Mouse (Mus musculus): Measurements from ENCODE around the gene Stxbp4.
A peak's percentile ranks its signal among the peaks of the same experiment; 100 is the strongest.

Stxbp4 gene

DNA sequence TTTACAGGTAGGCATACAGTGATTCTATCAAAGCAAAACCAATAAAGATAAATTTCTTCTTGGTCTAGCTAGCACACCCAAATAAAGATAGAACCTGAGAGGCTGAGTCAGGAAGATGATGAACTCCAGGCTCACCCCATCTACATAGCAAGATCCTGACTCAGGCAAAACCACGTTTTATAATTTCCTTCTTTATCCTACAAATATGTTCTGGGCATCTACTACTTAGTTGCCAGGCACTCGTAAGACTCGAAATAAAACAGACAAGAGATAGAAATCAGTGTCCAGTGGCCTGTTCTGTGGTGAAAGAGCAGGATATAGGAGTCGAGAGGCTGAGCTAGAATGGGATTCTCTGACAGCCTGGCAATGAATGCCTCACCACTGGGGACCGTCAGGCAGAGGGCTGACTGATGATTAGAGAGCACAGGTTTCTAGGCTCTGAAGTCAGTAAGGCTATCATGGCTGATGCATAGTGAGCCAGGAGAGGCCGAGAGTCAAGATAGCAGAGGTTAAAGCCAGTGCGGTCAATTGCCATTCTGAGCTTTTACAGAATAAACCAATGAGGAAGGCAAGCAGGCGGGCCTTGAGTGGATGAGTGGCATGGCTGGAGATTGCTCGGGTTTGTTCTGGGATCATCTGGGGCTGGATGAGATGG, 12.5 kb upstream of the Stxbp4 start:
- DNase-seq (ENCODE audit: low spot score): no peak

DNA sequence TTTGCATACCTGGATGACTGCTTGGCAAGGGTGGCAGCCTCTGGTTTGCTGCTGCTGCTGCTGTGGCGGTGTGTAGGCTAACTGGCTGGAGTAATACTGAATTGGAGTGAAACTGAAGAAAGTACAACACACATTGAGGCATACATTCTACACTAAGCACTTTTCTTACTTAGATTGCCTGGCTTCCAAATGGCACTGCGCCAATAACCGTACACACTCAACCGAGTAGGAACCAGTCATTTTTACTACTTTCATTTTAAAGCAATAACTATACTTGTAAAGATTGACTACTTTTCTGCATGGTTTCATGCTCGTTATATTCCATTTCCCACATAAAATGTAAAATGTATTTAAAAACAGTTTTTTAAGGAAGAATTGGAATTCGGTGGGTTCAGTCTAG, 11.9 kb upstream of the Stxbp4 start:
- DNase-seq (ENCODE audit: low spot score): no peak

DNA sequence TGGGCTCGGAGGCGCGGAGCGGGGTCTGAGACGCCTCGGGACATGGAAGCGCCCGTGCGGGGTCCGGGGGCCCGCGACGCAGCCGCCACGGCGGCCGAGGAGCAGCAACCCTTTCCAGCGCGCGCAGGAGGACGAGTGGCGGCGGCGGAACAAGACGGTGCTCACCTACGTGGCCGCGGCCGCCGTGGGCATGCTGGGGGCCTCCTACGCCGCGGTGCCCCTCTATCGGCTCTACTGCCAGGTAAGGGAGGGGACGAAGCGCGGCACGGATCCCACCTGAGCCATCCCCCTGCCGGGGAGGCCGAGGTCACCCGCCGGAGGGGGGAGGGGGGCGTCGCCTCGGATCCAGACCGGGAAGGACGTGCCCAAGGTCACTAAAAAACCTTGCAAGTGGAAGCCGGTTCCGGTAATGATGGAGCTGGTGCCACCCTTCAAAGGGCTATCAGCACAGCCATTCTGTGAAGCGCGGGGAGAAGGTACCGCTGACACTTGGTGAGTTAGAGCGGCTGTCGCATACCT, 487 bp upstream of the Stxbp4 start:
- DNase-seq (ENCODE audit: low spot score): no peak

DNA sequence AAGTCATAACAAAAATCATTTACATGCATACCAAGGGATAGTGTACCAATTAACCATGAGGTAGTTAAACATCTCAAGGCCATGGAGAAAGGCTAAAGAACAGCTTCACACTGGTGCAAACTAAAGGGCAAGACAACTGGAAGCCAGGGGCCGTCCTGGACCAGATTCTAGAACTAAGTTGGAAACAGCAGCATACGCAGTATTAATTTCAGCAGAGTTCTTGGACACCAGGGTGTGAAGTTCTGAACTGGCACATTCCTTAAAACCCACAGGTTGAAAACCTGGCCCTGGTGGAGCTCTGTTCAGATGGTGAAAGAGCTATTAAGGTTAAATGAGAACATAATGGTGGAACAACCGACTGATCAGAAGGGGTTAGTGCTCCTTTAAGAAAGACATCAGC, 3.2 kb downstream of the Stxbp4 start:
- DNase-seq (ENCODE audit: low spot score): no peak

DNA sequence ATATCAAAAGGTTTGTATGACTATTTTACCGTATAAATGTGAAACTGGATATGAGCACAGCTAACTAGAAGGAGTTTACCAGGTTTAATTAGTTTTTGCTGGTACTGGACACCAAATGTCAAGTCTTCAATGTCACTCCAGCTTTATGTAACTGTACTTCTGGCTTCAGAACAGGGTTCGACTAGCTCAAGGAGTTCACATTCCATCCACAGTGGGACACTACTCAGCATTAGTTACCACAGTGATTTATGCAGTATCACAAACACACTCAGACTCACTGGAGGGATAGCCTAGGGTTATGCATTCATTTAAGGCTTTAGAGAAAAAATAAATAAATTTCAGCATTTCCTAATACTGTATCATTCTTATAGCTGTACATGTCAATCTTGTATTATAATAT, 5.4 kb downstream of the Stxbp4 start:
- DNase-seq (ENCODE audit: low spot score): no peak

DNA sequence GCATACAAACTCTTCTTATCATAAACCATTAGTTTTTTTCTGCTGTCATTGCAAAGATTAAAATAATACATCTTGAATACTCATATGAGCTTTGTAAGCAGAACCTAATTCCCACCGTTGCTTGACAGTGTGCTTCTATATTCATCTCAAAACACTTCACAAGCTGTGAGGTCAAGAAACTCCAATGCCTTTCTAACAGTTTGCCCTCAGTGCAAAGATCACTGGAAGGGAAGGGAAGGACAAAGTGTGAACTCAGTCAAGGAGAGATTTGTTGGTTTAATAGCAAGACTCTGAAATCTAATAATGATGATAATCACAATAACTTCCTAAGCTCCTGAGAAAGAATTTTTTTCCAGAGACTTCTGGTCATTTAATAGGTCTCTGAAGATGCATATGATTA, 10.1 kb downstream of the Stxbp4 start:
- DNase-seq (ENCODE audit: low spot score): no peak

DNA sequence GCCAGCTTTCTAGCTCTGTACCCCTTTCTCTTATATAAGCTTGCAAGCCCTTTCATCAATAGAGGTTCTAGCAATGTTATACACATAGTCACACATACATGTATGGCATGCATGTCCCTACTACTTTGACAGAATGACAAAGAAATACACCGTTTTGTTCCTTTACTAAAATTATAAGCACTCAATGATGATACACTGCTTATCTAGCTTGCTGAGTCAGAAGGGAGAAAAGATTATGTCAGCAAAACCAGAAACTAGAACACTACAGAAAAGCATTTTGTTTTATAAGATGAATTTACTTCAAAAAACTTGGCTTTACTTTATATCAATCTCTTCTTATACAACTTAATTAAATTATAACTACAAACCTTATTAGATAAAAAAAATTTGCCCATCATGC, 12.7 kb downstream of the Stxbp4 start:
- DNase-seq (ENCODE audit: low spot score): no peak

DNA sequence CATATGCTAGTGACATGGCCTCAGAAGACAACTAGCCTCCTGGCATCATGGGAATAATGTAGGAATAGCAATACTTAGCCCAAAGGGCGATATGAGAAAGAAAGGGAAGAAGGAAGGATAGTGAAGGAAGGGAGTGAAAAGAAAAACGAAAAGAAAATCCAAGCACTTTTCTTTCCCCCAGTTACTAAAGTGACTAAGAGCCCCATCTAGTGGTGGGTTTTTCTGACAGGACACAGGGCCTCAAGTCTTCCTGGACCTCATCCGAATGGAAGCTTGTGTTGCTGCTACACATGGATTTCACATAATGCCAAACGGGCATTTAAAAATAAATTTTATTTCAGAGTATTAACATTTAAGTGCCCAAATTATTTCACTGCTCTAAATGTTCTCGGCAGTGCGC, 14.4 kb downstream of the Stxbp4 start:
- peak; percentile 68 for DNase-seq (ENCODE audit: low spot score)

DNA sequence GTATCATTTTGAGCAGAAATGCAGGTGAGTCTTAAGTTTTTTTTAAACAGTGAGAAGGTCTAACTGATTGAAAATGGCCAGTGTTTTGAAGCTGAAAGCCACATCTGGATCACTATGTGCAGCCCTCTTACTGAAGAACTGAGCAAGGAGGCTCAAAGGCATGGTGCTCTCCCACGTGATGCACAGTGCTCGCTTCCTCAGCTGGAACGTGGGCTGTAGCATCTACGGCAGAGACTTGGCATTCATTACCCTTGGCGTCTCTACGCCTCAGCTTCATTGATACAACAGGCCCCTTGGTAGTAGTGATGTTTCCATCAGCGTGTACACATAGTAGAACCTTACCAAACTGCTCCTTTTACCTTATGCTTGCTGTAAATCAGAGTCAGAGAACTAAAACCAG, 15.4 kb downstream of the Stxbp4 start:
- DNase-seq (ENCODE audit: low spot score): no peak

DNA sequence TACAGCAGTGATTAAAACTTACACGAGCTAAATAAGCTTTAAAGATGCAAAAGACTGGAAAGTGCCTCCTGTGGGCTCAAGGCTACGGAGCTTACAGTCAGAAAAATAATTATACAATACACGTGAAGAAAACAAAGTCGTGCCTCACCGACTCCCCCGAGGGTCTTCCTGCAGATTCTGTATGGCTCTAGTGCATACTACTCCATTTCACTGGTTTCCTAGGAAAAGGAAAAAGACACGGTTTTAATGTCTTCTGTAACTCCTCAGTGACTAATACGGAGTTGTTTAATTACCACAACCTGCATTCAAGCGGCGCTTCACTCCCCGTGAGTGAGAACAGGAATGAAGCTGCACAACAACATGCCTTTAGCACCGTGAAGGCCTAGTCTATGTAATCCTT, 15.8 kb downstream of the Stxbp4 start:
- no peak for DNase-seq (ENCODE audit: low spot score)

DNA sequence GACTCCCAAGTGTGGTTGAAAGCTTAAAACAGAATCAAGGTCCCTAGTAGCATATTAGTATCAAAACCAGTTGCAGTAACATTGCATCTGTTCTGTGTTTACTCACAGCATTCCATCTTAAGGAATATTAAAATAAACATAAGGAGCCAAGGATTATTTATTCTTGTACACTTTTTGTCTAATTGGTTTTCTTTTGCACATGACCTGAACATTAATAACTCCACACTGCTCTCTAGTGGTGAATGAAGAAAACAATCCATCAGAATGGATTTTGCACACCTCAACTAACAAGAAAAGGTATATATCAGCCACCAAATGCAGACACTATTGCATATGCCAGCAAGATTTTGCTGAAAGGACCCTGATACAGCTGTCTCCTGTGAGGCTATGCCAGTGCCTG, 21.5 kb downstream of the Stxbp4 start:
- no peak for DNase-seq (ENCODE audit: low spot score)

DNA sequence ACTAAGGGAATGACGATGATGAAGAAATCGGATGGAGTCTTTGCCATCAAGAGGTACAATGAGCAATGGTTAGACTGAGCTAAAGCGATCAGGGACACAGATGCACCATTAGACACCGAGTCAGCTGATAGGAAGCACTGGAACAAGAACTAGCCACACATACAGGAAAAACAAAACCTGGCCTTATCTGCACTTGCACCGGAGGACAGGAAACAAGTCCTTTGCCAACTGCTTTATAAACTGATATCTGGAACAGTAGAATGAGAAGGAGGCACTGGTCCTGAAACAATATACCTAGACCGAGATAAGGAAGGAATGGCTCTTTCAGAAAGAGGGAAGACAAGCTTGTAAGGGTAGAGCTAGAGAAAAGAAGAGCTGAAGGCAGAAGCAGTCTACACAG, 23.1 kb downstream of the Stxbp4 start:
- DNase-seq (ENCODE audit: low spot score): no peak

DNA sequence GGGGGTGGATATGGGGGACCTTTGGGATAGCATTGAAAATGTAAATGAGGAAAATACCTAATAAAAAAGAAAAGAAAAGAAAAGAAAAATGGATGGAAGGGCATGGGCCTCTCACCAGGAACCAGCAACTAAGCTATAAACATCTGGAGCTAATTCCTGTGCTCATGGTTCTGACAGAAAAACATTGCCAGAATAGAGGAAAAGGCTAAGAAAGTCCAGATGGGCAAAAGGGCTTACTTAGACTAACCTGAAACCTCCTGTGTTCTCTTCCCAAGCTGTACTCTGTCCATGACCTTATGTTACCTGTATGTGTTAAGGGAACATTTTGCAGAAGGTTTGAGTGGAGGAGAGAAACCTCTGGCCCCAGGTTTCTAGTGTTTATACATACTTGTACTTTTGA, 25.8 kb downstream of the Stxbp4 start:
- no peak for DNase-seq (ENCODE audit: low spot score)

DNA sequence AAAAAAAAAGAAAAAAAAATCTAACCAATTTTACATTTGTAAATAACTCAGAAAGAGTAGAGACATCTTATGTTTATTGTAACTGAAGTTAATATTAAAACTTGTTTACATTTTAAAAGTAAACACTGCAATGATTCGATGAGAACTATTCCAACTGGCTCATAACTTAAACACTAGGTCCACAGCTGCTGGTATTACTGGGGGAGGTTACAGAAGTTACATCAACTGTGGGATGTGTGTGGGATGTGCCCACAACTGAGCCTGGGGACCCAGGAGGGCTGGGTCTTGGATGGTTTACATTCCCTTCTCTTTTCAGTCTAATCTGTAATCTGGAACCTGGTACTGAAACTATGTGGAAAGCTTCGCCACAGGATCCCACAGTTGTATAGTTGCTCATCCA, 34.8 kb downstream of the Stxbp4 start:
- DNase-seq (ENCODE audit: low spot score): no peak

DNA sequence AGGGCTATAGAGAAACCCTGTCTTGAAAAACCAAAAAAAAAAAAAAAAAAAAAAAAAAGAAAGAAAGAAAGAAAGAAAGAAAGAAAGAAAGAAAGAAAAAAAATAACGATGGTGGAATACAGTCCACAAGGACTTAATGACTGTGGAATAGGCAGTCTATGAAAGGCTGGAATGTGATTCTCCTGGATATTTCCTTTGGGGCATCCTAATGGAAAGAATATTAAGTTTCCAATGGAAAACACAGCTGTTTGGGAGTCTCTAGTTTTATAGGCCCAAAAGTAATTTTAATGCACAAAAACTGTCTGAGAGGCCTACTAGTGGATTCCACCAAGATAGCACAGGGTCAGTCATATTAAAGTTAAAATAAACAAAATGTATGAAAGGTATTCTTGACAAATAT, 42.1 kb downstream of the Stxbp4 start:
- DNase-seq (ENCODE audit: low spot score): no peak

DNA sequence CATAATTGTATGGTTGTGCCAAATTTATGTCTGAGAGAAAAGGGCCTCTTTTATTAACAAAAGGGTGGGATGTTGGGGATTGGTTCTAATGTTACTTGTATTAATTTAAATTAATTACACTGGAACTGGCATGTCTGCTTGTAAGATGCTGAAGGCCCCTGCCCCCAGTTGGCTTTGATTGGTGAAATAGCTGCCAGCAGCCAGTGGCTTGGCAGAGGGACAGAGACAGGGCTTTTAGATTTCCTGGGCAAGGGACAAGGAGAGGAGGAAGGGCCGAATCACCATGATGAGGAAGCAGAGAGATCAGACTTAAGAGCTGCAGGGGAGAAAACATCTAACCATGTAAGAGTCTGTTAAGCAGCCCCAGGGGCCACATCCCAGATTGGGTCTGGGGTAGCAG, 46.9 kb downstream of the Stxbp4 start:
- peak; percentile 10 for DNase-seq (ENCODE audit: low spot score)

DNA sequence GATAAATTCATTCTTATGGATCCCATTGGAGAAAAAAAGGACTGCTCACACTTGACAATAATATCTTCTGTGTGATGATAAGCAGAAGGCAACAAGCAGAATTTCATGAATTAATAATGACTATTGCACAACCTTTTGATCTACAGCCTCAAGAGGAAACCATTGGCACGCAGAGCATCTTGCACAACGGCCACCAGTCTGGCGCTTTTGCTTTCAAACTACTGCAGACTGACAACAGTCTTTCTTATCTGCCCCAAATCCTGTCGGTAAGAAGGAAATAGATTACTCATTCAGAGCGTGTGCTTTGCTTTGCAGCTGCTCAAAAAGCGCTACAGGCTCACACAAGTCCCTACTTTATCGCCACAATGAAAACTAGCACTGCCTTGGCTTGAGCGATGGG, 51.7 kb downstream of the Stxbp4 start:
- no peak for DNase-seq (ENCODE audit: low spot score)

DNA sequence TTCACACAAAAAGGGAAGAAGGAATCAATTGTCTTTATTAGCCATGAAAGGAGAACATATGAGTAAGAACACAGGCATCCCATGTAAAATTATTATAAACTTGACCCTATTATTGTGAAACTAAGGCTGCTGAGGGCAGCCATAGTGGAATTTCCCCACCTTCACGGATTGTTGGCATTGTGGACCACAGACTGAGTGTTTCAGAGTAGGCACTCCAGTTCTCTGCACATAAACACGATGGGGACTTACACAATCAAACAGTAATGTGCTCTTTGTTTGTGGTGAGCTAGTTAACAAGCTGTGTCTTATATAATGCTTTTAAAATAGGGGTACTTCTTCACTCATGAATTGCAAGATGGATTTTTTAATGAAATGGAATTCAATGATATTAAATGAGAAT, 52.1 kb downstream of the Stxbp4 start:
- no peak for DNase-seq (ENCODE audit: low spot score)

DNA sequence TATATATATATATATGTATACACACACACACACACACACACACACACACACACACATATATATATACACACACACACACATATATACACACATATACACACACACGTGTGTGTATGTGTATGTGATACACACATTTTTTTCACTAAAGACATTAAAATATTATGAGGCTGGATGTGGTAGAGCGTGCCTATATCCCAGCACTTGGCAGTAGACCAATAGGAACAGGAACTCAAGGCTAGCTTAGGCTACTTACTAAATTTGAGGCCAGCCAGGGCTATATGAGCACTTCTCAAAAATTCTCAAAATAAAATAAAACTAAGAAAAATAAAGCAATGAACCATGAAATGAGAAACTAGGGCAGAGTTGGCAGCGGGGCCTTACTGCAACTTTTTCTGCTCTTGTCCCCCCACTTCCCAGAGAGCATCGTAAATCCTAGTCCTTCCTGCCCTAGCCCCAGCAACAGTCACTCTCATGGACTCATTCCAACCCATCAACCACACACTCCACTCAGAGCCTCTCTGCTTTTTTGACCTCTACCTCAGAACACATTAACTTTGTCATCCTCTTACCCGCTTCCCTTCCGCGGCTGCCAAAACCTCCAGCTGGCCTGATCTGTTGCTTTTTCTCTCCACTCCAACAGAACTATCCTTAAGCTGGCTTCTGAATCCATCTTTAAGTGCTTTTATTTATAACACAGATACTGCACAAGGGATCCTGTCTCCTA, 60.7 kb downstream of the Stxbp4 start:
- no peak for DNase-seq (ENCODE audit: low spot score)

DNA sequence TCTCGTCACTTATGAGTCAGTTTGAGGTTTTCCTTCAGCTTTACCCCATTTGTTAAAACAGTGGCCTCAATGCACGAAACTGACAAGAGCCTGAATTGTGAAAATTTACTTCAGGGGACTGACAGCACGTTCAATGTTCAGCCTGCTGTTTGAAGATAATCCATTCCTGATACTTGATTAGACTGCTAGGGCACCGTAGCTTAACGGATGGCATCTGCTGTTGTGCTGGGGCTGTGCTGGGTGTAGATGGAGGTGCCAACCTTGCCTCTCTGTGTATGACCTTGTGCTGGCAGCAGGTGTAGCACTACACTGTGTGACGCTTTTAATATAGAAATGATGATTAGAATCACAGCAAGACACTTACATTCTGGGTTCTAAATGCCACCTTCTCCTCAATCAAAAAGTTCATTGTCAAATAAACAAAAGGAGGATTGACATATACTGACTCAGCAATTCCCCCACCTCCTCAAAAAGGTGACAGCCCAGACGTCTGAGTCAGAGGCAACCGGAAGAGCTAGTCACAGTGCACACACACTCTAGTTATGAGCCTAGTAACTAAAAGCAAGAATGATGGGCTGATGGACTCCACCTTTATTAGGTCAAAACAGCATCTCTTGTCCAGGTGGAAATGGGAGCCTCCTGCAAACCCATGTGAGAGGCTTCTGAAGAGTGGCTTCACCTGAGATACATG, 61.5 kb downstream of the Stxbp4 start:
- DNase-seq (ENCODE audit: low spot score): no peak

DNA sequence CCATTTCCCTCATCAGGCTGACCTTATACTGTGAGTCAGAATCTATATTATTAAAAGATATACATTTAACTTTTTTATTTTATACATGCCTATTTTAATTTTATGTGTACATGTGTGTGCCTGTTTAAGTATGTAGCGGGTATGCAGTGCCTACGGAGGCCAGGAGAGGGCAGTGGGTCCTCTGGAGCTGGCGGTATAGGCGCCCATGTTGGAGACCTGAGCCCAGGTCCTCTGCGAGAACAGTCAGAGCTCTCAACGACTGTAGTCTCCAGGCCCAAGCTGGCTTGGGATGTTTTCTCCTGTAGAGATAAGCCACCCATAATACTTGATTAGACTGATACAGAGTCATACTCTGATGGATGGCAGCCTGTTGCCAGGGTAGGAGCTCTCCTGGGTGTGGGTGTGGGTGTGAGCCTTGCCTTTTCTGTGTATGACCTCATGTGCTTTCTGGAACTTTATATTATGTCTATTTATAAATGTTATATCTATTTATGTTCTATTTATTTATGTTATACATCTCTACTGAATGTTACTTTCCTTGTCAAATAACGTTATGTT, 62.3 kb downstream of the Stxbp4 start:
- DNase-seq (ENCODE audit: low spot score): no peak

DNA sequence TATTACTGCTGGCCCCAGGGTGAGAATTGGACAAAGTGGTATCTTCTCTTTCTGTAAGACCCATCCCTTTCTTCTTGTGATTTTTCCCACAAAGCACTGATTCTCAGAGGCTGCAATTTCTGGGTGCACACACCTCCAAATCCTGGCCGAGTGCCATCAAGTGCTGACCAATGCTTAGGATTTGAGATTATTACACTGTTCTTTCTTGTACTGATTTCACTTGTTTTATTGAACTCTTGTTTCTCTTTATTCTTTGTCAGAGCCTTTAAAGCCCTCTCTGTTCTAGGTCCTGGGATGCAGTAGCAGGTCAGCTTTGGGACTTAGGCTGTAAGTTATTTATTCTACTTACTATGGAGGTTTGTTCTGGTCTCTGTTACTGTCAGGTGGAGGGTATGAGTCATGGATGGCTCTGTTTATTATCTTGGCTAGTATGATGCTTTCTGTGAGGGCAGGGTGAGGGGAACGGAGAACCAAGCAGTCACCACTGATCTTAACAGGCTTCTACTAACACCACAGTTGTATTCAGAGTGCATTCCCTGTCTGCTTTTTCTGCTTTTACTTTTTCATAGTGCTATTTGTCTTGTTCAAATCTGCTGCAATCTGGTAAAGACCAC, 67.1 kb downstream of the Stxbp4 start:
- DNase-seq (ENCODE audit: low spot score): no peak

Measured in layer of hippocampus, adult 11-12 months (tissue).